Mouse (Mus musculus): Measurements from ENCODE around the gene Zfp335.

- TF ChIP-seq POLR2A (IDR thresholded peaks at IDR 0.05; ENCODE audit: borderline replicate concordance, extremely low read depth, low read depth, low read length) (no peak), CTCF (IDR thresholded peaks at IDR 0.05; ENCODE audit: insufficient read depth, low read length) (0 out of 2 replicates have a peak, but pooled peaks have one; percentile 10)
These were observed 5.5 kb downstream of the Zfp335 start for GRCm38 (mm10) chr2:164906071-164906470.
